Mouse (Mus musculus) lung, postnatal 0 days (tissue): ENCODE measurements around the gene Mindy4.
A peak's percentile ranks its signal among the peaks of the same experiment; 100 is the strongest.

ENCODE experiments used
- CTCF ChIP-seq: IDR thresholded peaks from 2 replicates; pipeline ENCODE4 v1.5.1; 2016; ENCODE audit warnings: antibody characterized with exemption, mild to moderate bottlenecking
- EP300 ChIP-seq: IDR thresholded peaks from 2 replicates; pipeline ENCODE4 v1.6.1; 2016; ENCODE audit warnings: antibody characterized with exemption, mild to moderate bottlenecking, control low read depth

DNA sequence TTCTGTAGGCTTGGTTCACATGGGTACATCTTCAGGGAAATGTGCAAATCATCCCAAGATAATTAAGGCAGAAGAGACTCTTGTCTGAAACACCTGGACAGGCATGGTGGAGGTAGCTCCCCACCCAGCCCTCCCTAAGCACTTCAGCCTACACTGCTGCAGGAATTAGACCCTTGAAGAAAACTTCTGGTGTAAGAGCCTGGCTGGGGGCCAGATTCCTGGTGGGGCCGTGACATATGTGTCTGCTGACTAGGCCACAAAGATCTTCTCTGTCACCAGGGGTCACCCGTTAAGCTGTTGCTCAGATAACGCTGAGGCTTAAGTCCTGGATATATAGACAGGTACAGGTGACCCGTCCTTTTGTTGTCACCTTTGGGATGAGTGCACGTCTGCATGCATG is 70.3 kb downstream of the Mindy4 start:
- 0 out of 2 replicates have a peak, but pooled peaks have one; percentile 17 for TF ChIP-seq EP300
- TF ChIP-seq CTCF = no peak
